Mouse (Mus musculus) bone marrow macrophage, adult 2 months (primary cell): ENCODE data around the gene Naa40.

Experiments
- CTCF ChIP-seq: IDR thresholded peaks from 2 replicates; pipeline ENCODE4 v1.5.1; 2012; ENCODE audit warnings: low read depth, mild to moderate bottlenecking, low read length, moderate library complexity
- POLR2A ChIP-seq: IDR thresholded peaks from 2 replicates; pipeline ENCODE4 v1.6.1; 2012; ENCODE audit warnings: mild to moderate bottlenecking, low read depth, low read length, borderline replicate concordance

- TF ChIP-seq POLR2A (no peak), CTCF (no peak)
Measured at GRCm38 (mm10) chr19:7185059-7185458, 55.9 kb downstream of the Naa40 start.
